Mouse (Mus musculus) cortical plate, adult 2 months (tissue): ENCODE measurements at regions not wholly inside any gene's neighbourhood (a gene's known extent, or its start where the extent isn't known, plus 50 kb on each side); places are given as distances from the start of the nearest gene placed in this dataset.

Experiments used
- CTCF ChIP-seq: fragments of 200-500 bp; IDR thresholded peaks from 2 replicates; pipeline ENCODE4 v1.5.1; 2011; ENCODE audit warnings: mild to moderate bottlenecking, control low read depth, low read length; ENCODE audit not compliant: insufficient read depth; ENCODE audit errors: extremely low read depth
- POLR2A ChIP-seq: fragments of 200-500 bp; IDR thresholded peaks from 2 replicates; pipeline ENCODE4 v1.6.1; 2011; ENCODE audit warnings: mild to moderate bottlenecking, low read length, control low read depth; ENCODE audit not compliant: insufficient read depth; ENCODE audit errors: extremely low read depth

DNA sequence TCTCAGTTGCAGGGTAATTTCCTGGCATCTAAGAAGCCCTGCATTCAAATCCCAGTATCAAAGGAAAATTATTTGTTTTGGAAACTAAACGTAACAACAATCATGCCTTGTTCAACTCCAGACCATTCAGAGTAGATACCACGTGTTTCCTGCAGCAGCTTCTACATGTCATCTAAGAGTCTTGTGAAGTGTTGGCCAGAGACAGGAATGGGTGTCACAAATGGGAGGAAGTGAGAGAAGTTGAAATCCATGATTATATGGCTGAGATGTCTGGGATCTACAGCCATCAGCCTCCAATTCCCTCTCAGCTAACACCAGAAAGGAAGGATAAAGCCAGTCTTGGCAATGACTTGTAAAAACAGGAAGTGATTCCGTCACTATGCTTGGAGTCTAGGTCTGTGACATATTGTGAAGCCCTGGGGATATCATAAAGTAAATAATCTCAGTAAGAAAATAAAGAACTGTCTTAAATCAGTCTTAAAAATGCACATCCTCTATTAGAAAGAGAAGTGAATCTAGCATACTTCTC is 495.4 kb downstream of the 9430069I07Rik start:
- no peak for TF ChIP-seq CTCF
- TF ChIP-seq POLR2A = no peak
